Mouse (Mus musculus) limb, embryonic 14.5 days (tissue): ENCODE data around the gene Tiam1. TPM values are rescaled to one million over a fixed set of nuclear protein-coding genes. Genes with fewer than 3 reads are reported as not detected.

ENCODE experiments used
- ATAC-seq: fragments of 200-750 bp; cut with Nextera tagmentation; 2 replicates; pipeline ENCODE4 v1.8.0; 2017; ENCODE audit warnings: low read depth, moderate number of reproducible peaks, moderate TSS enrichment; ENCODE audit not compliant: low FRiP score
- DNase-seq: peaks from one replicate; pipeline ENCODE4 v3.0.0-alpha.2; 2015; ENCODE audit warnings: low spot score
- H3K27ac ChIP-seq: fragments of 300-500 bp; sonication (generic); replicated peaks from 2 replicates; pipeline ENCODE4 v1.5.1; 2014; ENCODE audit warnings: low read depth, mild to moderate bottlenecking, low read length, moderate library complexity, mixed read lengths
- H3K27me3 ChIP-seq: fragments of 300-500 bp; sonication (generic); 2 replicates; pipeline ENCODE4 v1.6.1; 2014; ENCODE audit warnings: low read length, mixed read lengths; ENCODE audit not compliant: control insufficient read depth, insufficient read depth
- H3K36me3 ChIP-seq: fragments of 300-500 bp; sonication (generic); 2 replicates; pipeline ENCODE4 v1.6.1; 2014; ENCODE audit warnings: mild to moderate bottlenecking, low read length, moderate library complexity, mixed read lengths; ENCODE audit not compliant: control insufficient read depth, insufficient read depth
- H3K4me1 ChIP-seq: fragments of 300-500 bp; sonication (generic); 2 replicates; pipeline ENCODE4 v1.6.1; 2014; ENCODE audit warnings: antibody characterized with exemption, low read length, mixed read lengths; ENCODE audit not compliant: control insufficient read depth, insufficient read depth
- H3K4me2 ChIP-seq: fragments of 300-500 bp; sonication (generic); replicated peaks from 2 replicates; pipeline ENCODE4 v1.6.1; 2014; ENCODE audit warnings: low read depth, mild to moderate bottlenecking, low read length, moderate library complexity; ENCODE audit not compliant: severe bottlenecking
- H3K4me3 ChIP-seq: fragments of 300-500 bp; sonication (generic); replicated peaks from 2 replicates; pipeline ENCODE4 v1.5.1; 2014; ENCODE audit warnings: low read length
- H3K9ac ChIP-seq: fragments of 300-500 bp; sonication (generic); 2 replicates; pipeline ENCODE4 v1.6.1; 2014; ENCODE audit warnings: mild to moderate bottlenecking, low read depth, low read length, moderate library complexity; ENCODE audit not compliant: severe bottlenecking
- H3K9me3 ChIP-seq: fragments of 300-500 bp; sonication (generic); 2 replicates; pipeline ENCODE4 v1.6.1; 2016; ENCODE audit warnings: low read length; ENCODE audit not compliant: control insufficient read depth
- POLR2A ChIP-seq: fragments of 200-500 bp; IDR thresholded peaks from 2 replicates; pipeline ENCODE4 v1.8.0; 2012; ENCODE audit warnings: inconsistent platforms, mild to moderate bottlenecking, moderate library complexity, borderline replicate concordance; ENCODE audit not compliant: insufficient read depth, insufficient read length; ENCODE audit errors: extremely low read depth
- WGBS: fragments of 180-500 bp; shearing (Covaris S2); extraction: QIAGEN DNeasy Blood & Tissue Kit; methylation state at CpG from one replicate; pipeline ENCODE4 v1.1.7; 2014; 5-methylcytosine and 5-hydroxymethylcytosine counted together
- polyA plus RNA-seq, 2 experiments: library from polyadenylated mRNA; depleted of rRNA in 1 of 2; stranded (reverse) in 1 of 2; unstranded in 1 of 2; fragments of >200 nt; fragmentation: Nextera tagmentation in 1 of 2; extraction: Ambion mirVana in 1 of 2; gene quantifications; 2 replicates each; pipeline versions ENCODE4 v1.2.1 to v1.2.3; 2012 to 2014

The Tiam1 gene
- polyA plus RNA-seq, 2 experiments, result 22.4 to 54.9 TPM

DNA sequence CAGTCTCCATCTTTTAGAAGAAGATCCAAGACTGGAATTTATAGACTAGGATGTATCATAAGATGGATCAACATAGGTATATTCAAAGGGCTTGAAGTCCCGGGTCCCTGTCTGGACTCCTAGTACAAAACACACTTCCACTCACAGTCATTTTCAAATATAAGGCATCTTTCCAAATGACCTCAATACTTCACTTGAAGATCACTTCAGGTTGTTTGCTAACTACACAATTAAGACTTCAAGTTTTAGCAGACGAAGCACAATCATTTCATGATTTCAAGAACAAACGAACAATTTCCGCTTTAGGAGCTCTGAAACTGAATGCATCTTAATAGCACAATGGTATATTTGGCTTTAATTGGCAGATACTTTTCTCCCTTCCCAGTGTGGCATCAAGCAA, 228.6 kb downstream of the Tiam1 start:
- ATAC-seq (no peak), DNase-seq (no peak)
- Histone ChIP-seq H3K36me3 (no peaks in the 10 kb centered on the region), H3K4me3 (no peak overlapping the region), H3K27me3 (no peaks in the 10 kb centered on the region), H3K9me3 (no peaks in the 10 kb centered on the region), H3K4me1 (peaks cover 29% of the 10 kb centered on the region), H3K4me2 (no peak overlapping the region), H3K9ac (no peak overlapping the region), H3K27ac (no peak overlapping the region)
- no peak for TF ChIP-seq POLR2A
- WGBS, result 94% methylated on average over 4 of the region's 4 CpGs

DNA sequence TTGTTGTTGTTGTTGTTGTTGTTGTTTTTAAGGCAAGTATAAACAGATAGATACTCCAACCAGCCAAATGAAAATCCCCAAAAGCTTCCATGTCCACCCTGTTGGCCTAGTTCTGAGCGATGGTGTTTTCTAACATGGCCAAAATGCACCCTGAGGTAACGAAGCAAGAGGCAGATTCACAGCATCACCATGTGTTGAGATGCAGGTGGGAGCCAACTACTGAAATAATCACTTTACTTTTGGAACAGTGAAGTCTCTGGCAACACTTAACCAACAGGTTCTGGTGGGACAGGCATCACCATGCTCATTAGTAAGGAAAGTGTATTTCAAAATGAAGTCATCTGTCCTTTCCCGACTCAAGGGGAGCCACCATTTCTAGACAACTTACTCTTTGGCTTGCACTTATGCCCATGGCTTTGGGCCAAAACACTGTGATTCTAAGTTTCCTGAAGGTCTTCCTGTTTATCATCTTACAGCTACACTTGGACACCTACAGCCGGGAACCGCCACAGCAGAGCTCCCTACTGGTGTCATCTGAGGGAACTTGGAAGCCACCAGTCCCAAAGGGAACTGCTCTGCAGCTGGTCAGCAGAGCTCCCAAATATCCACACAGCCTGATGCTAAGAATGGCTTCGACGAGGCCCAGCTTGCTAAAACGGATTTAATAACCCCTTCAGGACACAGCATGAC, 230.7 kb downstream of the Tiam1 start:
- H3K4me1 ChIP-seq, result peaks cover 20% of the 10 kb centered on the region
- H3K27ac ChIP-seq, result no peak overlapping the region
- DNase-seq, result no peak

DNA sequence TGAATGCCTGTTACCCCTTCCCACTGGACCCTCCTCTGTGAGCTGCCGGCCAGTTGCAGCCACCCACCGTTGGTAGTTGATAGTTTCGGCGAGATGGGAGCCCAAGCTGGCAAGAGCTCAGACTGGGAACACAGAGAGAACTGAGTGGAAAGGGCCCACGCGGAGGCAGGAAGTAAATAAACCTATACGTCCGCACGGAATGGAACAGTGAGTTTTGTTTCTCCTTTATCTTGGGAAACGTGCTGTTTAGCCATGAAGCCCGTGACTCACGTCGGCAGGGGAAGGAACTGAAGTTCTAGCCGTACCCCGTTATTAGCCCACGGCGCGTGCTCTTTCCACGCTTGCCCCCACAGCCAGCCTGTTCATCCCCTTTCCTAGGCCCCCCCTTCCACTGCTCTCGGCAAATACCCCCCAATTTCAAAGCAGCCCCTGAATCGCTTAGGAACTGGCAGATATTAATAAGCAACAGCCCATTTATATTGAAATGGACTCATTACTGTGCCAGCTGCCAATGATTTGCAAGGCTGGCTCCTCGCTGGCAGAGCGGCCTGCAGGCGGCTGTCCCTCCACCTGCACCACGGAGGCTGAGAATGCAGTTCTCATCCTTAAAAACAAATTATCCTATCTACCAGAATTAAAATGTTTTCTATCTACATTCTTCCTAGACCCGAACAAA, 234.0 kb downstream of the Tiam1 start:
- peaks cover 12% of the 10 kb centered on the region; the same call in 1 of the 2 replicates for H3K4me1 ChIP-seq
- H3K9ac ChIP-seq, result no peak overlapping the region
- ATAC-seq (no peak), DNase-seq (no peak)
- TF ChIP-seq POLR2A, result no peak
- H3K27me3 ChIP-seq, result no peaks in the 10 kb centered on the region
- no peaks in the 10 kb centered on the region for H3K9me3 ChIP-seq
- no peak overlapping the region for H3K27ac ChIP-seq
- no peak overlapping the region for H3K4me3 ChIP-seq
- no peaks in the 10 kb centered on the region for H3K36me3 ChIP-seq
- WGBS, result 53% methylated on average over 26 of the region's 26 CpGs
- H3K4me2 ChIP-seq, result 0 out of 2 replicates have a peak overlapping the region, but pooled peaks have one; percentile 23

More for the DNA sequence above, 230.7 kb downstream of the Tiam1 start:
- Histone ChIP-seq H3K9me3 (no peaks in the 10 kb centered on the region), H3K4me3 (no peak overlapping the region), H3K27me3 (no peaks in the 10 kb centered on the region), H3K9ac (no peak overlapping the region), H3K36me3 (no peaks in the 10 kb centered on the region), H3K4me2 (no peak overlapping the region)
- WGBS, result 58% methylated on average over 8 of the region's 8 CpGs
- no peak for TF ChIP-seq POLR2A
- no peak for ATAC-seq

DNA sequence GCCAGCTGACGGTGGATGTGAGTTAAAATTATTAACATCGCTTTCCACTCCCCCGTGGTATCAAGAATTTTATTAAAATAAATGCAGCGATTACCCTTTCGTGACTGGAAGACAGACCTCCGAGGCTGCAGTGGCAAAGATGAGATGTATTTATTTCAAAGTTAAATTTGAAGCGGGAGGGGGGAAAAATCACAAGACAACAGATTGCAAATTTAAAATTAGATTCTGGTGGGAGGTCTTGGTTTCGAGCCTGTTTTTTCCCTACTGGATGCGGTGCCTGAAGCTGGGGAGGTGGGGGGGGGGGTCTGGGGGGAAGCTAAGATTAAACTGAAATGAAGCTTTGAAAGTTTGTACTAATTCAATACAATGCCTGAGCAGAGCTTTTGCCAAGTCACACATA, 235.9 kb downstream of the Tiam1 start:
- no peak for TF ChIP-seq POLR2A
- H3K36me3 ChIP-seq, result no peaks in the 10 kb centered on the region
- H3K9me3 ChIP-seq, result no peaks in the 10 kb centered on the region
- no peak overlapping the region for H3K27ac ChIP-seq
- peaks cover 3% of the 10 kb centered on the region; the same call in 1 of the 2 replicates for H3K4me1 ChIP-seq
- WGBS, result 72% methylated on average over 9 of the region's 9 CpGs
- no peak overlapping the region for H3K4me3 ChIP-seq
- no peak for DNase-seq
- H3K4me2 ChIP-seq, result no peak overlapping the region
- no peak for ATAC-seq
- no peaks in the 10 kb centered on the region for H3K27me3 ChIP-seq
- no peak overlapping the region for H3K9ac ChIP-seq

DNA sequence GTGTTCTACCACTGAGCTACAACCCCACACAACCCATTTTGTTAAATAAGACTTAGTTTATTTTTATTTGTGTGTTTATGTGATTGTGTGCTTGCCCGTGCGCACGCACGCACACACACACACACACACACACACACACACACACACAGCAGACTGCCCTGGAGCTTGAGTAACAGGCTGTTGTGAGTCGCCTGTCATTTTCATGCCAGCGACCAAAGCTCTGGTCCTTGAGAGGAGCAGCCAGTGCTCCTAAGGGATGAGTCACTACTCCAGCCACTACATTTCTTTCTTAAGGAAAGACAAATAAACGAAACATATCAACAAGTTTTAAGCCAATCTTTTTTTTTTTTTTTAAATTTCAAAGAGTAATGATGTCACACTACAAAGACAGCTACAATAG, 236.7 kb downstream of the Tiam1 start:
- Histone ChIP-seq H3K9me3 (no peaks in the 10 kb centered on the region), H3K27me3 (no peaks in the 10 kb centered on the region), H3K27ac (no peak overlapping the region), H3K4me3 (no peak overlapping the region), H3K4me1 (no peaks in the 10 kb centered on the region), H3K36me3 (no peaks in the 10 kb centered on the region), H3K4me2 (no peak overlapping the region), H3K9ac (no peak overlapping the region)
- no peak for TF ChIP-seq POLR2A
- ATAC-seq, result no peak
- no peak for DNase-seq
- WGBS, result 87% methylated on average over 7 of the region's 7 CpGs
